Mouse (Mus musculus) hindbrain, postnatal 0 days (tissue): ENCODE measurements around the gene Cc2d2a. TPM values are rescaled to one million over a fixed set of nuclear protein-coding genes. Genes with fewer than 3 reads are reported as not detected.

ENCODE experiments used
- ATAC-seq: fragments of 200-750 bp; cut with Nextera tagmentation; 2 replicates; pipeline ENCODE4 v1.8.0; 2017; ENCODE audit warnings: mild to moderate bottlenecking, moderate TSS enrichment, moderate library complexity
- DNase-seq: peaks from one replicate; pipeline ENCODE4 v3.0.0-alpha.2; 2015; ENCODE audit warnings: low spot score
- H3K27ac ChIP-seq: fragments of 300-500 bp; sonication (generic); 2 replicates; pipeline ENCODE4 v1.5.1; 2014; ENCODE audit warnings: mild to moderate bottlenecking
- H3K27me3 ChIP-seq: fragments of 300-500 bp; sonication (generic); 2 replicates; pipeline ENCODE4 v1.6.1; 2014; ENCODE audit warnings: low read length, mixed read lengths; ENCODE audit not compliant: insufficient read depth
- H3K36me3 ChIP-seq: fragments of 300-500 bp; sonication (generic); 2 replicates; pipeline ENCODE4 v1.6.1; 2014; ENCODE audit warnings: low read length, mixed read lengths; ENCODE audit not compliant: insufficient read depth
- H3K4me1 ChIP-seq: fragments of 300-500 bp; sonication (generic); 2 replicates; pipeline ENCODE4 v1.6.1; 2014; ENCODE audit warnings: antibody characterized with exemption, low read length, mixed read lengths; ENCODE audit not compliant: insufficient read depth
- H3K4me2 ChIP-seq: fragments of 300-500 bp; sonication (generic); 2 replicates; pipeline ENCODE4 v1.6.1; 2014; ENCODE audit warnings: low read depth, mild to moderate bottlenecking, low read length, moderate library complexity, mixed read lengths
- H3K4me3 ChIP-seq: fragments of 300-500 bp; sonication (generic); 2 replicates; pipeline ENCODE4 v1.5.1; 2014; ENCODE audit warnings: low read length
- H3K9ac ChIP-seq: fragments of 300-500 bp; sonication (generic); replicated peaks from 2 replicates; pipeline ENCODE4 v1.6.1; 2014; ENCODE audit warnings: mild to moderate bottlenecking, low read length, moderate library complexity, mixed read lengths
- H3K9me3 ChIP-seq: fragments of 300-500 bp; sonication (generic); 2 replicates; pipeline ENCODE4 v1.6.1; 2016; ENCODE audit warnings: low read length, mixed read lengths
- CTCF ChIP-seq: IDR thresholded peaks from 2 replicates; pipeline ENCODE4 v1.5.1; 2016; ENCODE audit warnings: antibody characterized with exemption, control low read depth, low read depth
- WGBS: fragments of 180-500 bp; shearing (Covaris S2); extraction: QIAGEN DNeasy Blood & Tissue Kit; methylation state at CpG from one replicate; pipeline ENCODE4 v1.1.7; 2014; 5-methylcytosine and 5-hydroxymethylcytosine counted together
- polyA plus RNA-seq: library from polyadenylated mRNA; unstranded; fragments of >200 nt; fragmentation: Nextera tagmentation; extraction: Ambion mirVana; gene quantifications from 2 replicates; pipeline ENCODE4 v1.2.1, GENCODE M21; 2015
- total RNA-seq: library from RNA; depleted of rRNA; stranded (reverse); fragments of >200 nt; gene quantifications from 2 replicates; pipeline ENCODE4 v1.2.3, GENCODE M21; 2014

The Cc2d2a gene
- total and polyA plus RNA-seq, 2 experiments from 2014 or later: 5.1 to 5.6 TPM

DNA sequence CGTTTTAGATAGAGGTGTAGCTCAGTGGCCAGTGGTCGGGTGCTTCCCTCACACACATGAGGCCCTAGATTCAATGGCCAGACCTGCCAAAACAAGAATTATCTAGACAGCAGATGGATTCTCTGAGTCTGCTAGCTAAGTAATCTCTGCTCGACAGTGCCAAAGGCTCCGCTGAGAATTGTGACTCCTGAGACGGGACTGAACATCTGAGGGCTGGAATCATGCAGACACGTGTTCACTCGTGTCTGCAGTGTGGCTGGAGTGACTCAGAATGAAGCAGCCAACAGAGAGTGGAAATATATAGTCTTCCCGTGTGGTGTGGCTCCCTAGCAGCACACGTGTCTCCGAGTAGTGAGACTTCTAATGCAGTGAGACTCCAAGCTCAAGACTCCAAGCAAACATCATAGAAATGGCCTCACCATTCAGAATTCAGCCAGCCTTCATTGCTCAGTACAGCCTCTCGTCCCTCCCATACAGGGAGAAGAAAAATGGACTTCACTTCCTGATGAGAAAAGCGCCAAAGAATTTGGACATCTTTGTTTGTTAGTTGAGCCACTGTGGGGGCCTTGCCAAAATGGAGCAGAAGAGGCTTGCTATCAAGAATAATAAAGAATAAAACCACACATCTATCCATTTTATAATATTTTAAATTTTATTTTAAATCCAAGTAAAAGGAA is 14.9 kb upstream of the Cc2d2a start:
- no peaks in the 10 kb centered on the region for H3K36me3 ChIP-seq
- H3K4me1 ChIP-seq: no peaks in the 10 kb centered on the region
- no peak overlapping the region for H3K27ac ChIP-seq
- ATAC-seq (peak; percentile 82), DNase-seq (peak; percentile 63)
- H3K27me3 ChIP-seq: no peaks in the 10 kb centered on the region
- no peaks in the 10 kb centered on the region for H3K9me3 ChIP-seq
- no peak overlapping the region for H3K9ac ChIP-seq
- 61% methylated on average over 12 of the region's 12 CpGs for WGBS
- H3K4me2 ChIP-seq: no peak overlapping the region
- no peak for TF ChIP-seq CTCF
- H3K4me3 ChIP-seq: no peak overlapping the region

DNA sequence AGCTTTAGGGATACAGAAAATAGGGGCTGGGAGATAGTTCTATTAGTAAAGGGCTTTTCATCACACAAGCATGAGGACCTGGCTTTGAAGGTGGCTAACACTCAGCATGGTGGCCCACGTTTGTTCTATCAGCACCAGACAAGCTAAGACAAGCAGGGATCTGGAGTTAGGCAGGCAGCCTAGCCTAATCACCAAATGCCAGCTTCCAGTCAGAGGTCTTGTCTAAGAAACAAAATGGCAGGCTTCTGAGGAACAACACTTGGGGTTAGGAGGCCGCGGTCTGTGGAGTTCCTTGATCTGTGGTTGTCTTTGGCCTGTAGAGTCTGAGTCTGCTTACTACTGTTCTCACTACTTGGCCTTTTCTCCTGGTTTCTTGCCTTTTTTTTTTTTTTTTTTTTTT is 648 bp upstream of the Cc2d2a start:
- H3K4me1 ChIP-seq: peaks cover 9% of the 10 kb centered on the region
- TF ChIP-seq CTCF: no peak
- H3K4me3 ChIP-seq: no peak overlapping the region
- no peaks in the 10 kb centered on the region for H3K36me3 ChIP-seq
- no peak overlapping the region for H3K9ac ChIP-seq
- H3K27me3 ChIP-seq: no peaks in the 10 kb centered on the region
- peak overlapping the region; percentile 52 for H3K4me2 ChIP-seq
- WGBS: 86% methylated on average over 3 of the region's 3 CpGs
- DNase-seq (no peak), ATAC-seq (no peak)
- H3K9me3 ChIP-seq: no peaks in the 10 kb centered on the region
- peak overlapping the region; percentile 80 for H3K27ac ChIP-seq

- H3K27me3 ChIP-seq: no peaks in the 10 kb centered on the region
- H3K27ac ChIP-seq: 0 out of 2 replicates have a peak overlapping the region, but pooled peaks have one; percentile 5
- H3K4me1 ChIP-seq: peaks cover 9% of the 10 kb centered on the region
- 58% methylated on average over 6 of the region's 6 CpGs for WGBS
- H3K9me3 ChIP-seq: no peaks in the 10 kb centered on the region
- H3K4me2 ChIP-seq: peak overlapping the region; percentile 52
- no peaks in the 10 kb centered on the region for H3K36me3 ChIP-seq
- ATAC-seq (no peak), DNase-seq (no peak)
- peak overlapping the region; percentile 41; the same call in 1 of the 2 replicates for H3K4me3 ChIP-seq
- H3K9ac ChIP-seq: 0 out of 2 replicates have a peak overlapping the region, but pooled peaks have one; percentile 33
- TF ChIP-seq CTCF: no peak
These were observed 1.4 kb downstream of the Cc2d2a start for GRCm38 (mm10) chr5:43663531-43663930.

GRCm38 (mm10) chr5:43665144-43665543 is 3.0 kb downstream of the Cc2d2a start:
- no peaks in the 10 kb centered on the region for H3K27me3 ChIP-seq
- peak overlapping the region; percentile 29 for H3K4me3 ChIP-seq
- no peaks in the 10 kb centered on the region for H3K9me3 ChIP-seq
- no peak overlapping the region; the same call in 1 of the 2 replicates for H3K27ac ChIP-seq
- no peaks in the 10 kb centered on the region for H3K36me3 ChIP-seq
- DNase-seq (peak; percentile 77), ATAC-seq (peak; percentile 53; the same call in 1 of the 2 replicates)
- 20% methylated on average over 5 of the region's 5 CpGs for WGBS
- peak overlapping the region; percentile 56 for H3K4me2 ChIP-seq
- H3K9ac ChIP-seq: peak overlapping the region; percentile 17; the same call in 1 of the 2 replicates
- peaks cover 9% of the 10 kb centered on the region for H3K4me1 ChIP-seq
- peak; percentile 11; the same call in 1 of the 2 replicates for TF ChIP-seq CTCF

GRCm38 (mm10) chr5:43669118-43669645 is 7.0 kb downstream of the Cc2d2a start:
- 79% methylated on average over 8 of the region's 8 CpGs for WGBS
- Histone ChIP-seq H3K9me3 (no peaks in the 10 kb centered on the region), H3K9ac (no peak overlapping the region), H3K36me3 (no peaks in the 10 kb centered on the region), H3K4me2 (no peak overlapping the region), H3K27ac (no peak overlapping the region), H3K4me3 (no peak overlapping the region), H3K4me1 (0 out of 2 replicates have a peak, but pooled peaks cover 5% of the 10 kb centered on the region), H3K27me3 (no peaks in the 10 kb centered on the region)
- TF ChIP-seq CTCF: no peak
- ATAC-seq (no peak), DNase-seq (no peak)

- Histone ChIP-seq H3K9ac (peak overlapping the region; percentile 78), H3K36me3 (no peaks in the 10 kb centered on the region), H3K27ac (peak overlapping the region; percentile 92), H3K9me3 (no peaks in the 10 kb centered on the region), H3K4me1 (0 out of 2 replicates have a peak, but pooled peaks cover 5% of the 10 kb centered on the region), H3K4me2 (peak overlapping the region; percentile 75), H3K27me3 (no peaks in the 10 kb centered on the region), H3K4me3 (peak overlapping the region; percentile 55)
- WGBS: 2% methylated on average over 12 of the region's 12 CpGs
- TF ChIP-seq CTCF: peak; percentile 80
- DNase-seq (peak; percentile 93), ATAC-seq (peak; percentile 96)
These were observed 10.2 kb downstream of the Cc2d2a start for GRCm38 (mm10) chr5:43672177-43672911.
